Mouse (Mus musculus) lung, embryonic 14.5 days (tissue): ENCODE data around the gene Fam172a. TPM values are rescaled to one million over a fixed set of nuclear protein-coding genes. Genes with fewer than 3 reads are reported as not detected.

ENCODE experiments used
- ATAC-seq: fragments of 200-750 bp; cut with Nextera tagmentation; 2 replicates; pipeline ENCODE4 v1.8.0; 2017; ENCODE audit warnings: mild to moderate bottlenecking, moderate TSS enrichment, moderate library complexity; ENCODE audit not compliant: insufficient read depth
- DNase-seq: peaks from one replicate; pipeline ENCODE4 v3.0.0-alpha.2; 2015
- H3K27ac ChIP-seq: fragments of 300-500 bp; sonication (generic); 2 replicates; pipeline ENCODE4 v1.5.1; 2014; ENCODE audit warnings: low read depth, mild to moderate bottlenecking, moderate library complexity
- H3K27me3 ChIP-seq: fragments of 300-500 bp; sonication (generic); 2 replicates; pipeline ENCODE4 v1.6.1; 2014; ENCODE audit warnings: low read length, control low read depth; ENCODE audit not compliant: insufficient read depth
- H3K36me3 ChIP-seq: fragments of 300-500 bp; sonication (generic); 2 replicates; pipeline ENCODE4 v1.6.1; 2014; ENCODE audit warnings: control low read depth; ENCODE audit not compliant: insufficient read depth
- H3K4me1 ChIP-seq: fragments of 300-500 bp; sonication (generic); 2 replicates; pipeline ENCODE4 v1.6.1; 2014; ENCODE audit warnings: antibody characterized with exemption, control low read depth; ENCODE audit not compliant: insufficient read depth
- H3K4me2 ChIP-seq: fragments of 300-500 bp; sonication (generic); 2 replicates; pipeline ENCODE4 v1.6.1; 2014; ENCODE audit warnings: mild to moderate bottlenecking
- H3K4me3 ChIP-seq: fragments of 300-500 bp; sonication (generic); 2 replicates; pipeline ENCODE4 v1.5.1; 2014; ENCODE audit warnings: low read depth, low read length
- H3K9ac ChIP-seq: fragments of 300-500 bp; sonication (generic); 2 replicates; pipeline ENCODE4 v1.6.1; 2014
- H3K9me3 ChIP-seq: fragments of 300-500 bp; sonication (generic); 2 replicates; pipeline ENCODE4 v1.6.1; 2016; ENCODE audit warnings: low read depth, low read length, control low read depth
- CTCF ChIP-seq: IDR thresholded peaks from 2 replicates; pipeline ENCODE4 v1.5.1; 2016; ENCODE audit warnings: antibody characterized with exemption, low read depth
- WGBS: fragments of 180-500 bp; shearing (Covaris S2); extraction: QIAGEN DNeasy Blood & Tissue Kit; methylation state at CpG from one replicate; pipeline ENCODE4 v1.1.7; 2014; 5-methylcytosine and 5-hydroxymethylcytosine counted together
- polyA plus RNA-seq: library from polyadenylated mRNA; unstranded; fragments of >200 nt; fragmentation: Nextera tagmentation; extraction: Ambion mirVana; gene quantifications from 2 replicates; pipeline ENCODE4 v1.2.1, GENCODE M21; 2014

Gene Fam172a
- polyA plus RNA-seq, 1 experiment from 2014 or later: 31.4 TPM

DNA sequence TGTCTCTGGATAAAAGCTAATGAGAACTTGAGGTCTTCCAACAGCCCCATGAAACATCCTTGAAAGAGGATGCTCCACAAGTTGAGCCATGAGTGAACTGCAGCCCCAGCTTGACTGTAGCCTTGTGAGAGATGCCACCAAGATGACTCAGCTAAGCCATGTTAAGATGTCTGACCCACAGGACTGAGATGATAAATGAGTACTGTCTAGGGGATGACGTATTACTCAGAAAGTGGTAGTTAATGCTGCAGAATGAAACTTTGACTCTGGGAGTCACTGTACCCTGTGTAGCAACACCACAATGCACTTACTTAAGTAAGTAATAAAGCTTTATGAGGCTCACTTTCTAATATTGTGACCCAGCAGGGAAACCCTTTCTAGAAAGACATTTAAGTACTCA is 308.3 kb downstream of the Fam172a start:
- no peaks in the 10 kb centered on the region for H3K36me3 ChIP-seq
- H3K27me3 ChIP-seq: no peaks in the 10 kb centered on the region
- WGBS: 74% methylated on average over 1 of the region's 1 CpGs
- H3K9ac ChIP-seq: no peak overlapping the region
- H3K27ac ChIP-seq: no peak overlapping the region
- DNase-seq (no peak), ATAC-seq (no peak)
- H3K4me3 ChIP-seq: no peak overlapping the region
- H3K4me1 ChIP-seq: no peaks in the 10 kb centered on the region
- TF ChIP-seq CTCF: no peak
- no peak overlapping the region for H3K4me2 ChIP-seq
- no peaks in the 10 kb centered on the region for H3K9me3 ChIP-seq

DNA sequence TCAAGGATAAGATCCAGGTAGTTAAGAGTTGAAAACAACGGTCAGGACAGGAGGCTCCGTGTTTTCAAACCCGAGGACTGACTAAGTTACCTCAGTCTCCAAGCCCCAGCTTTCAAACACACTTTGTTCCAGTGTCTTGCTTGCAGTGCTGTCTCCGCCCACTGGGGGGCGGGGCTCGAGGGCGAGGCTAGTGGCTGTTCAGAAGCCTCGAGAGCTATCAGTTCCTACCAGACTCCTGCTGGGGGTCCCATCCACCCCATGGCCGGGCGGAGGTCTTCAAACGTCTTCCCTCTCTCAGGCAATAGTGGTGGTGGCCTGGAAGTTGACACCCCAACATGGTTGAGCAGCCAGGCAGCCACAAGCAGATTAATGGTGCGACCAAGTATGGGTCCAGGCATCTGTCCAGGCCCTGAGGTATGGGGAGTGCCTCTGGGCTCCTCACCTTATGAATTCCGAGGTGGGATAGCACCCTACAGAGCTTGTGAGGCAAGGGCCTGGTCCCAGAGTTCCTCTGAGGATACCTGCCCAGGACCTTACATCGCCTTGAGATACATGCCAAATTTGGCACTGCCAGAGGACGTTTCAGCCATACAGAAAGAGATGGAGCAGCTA is 323.0 kb downstream of the Fam172a start, which contains the start of gene Pou5f2:
TSS of gene Pou5f2 (plus strand) at position 220 of the 612 bp plus-strand sequence.
- DNase-seq: peak; percentile 24
- ATAC-seq: no peak

DNA sequence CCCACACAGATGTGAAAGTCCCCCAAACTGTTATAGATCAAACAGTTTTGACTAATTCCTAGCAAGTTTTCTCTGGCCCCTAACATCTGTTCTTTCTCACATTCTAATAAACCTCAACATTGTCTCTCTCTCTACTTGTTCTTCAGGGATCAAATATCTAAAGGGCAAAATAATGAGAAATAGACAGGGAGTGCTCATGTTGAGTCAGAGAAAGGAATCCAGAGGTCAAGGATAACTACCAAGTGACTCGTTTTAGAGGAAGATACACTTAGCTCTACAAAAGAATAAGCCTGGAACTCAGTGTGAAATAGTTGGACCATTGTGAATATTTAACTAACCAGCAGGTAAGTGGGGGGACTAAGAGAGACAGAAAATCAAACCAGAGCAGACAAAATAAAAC is 331.0 kb downstream of the Fam172a start:
- Histone ChIP-seq H3K4me1 (no peaks in the 10 kb centered on the region), H3K36me3 (no peaks in the 10 kb centered on the region), H3K9ac (no peak overlapping the region), H3K27ac (no peak overlapping the region), H3K4me2 (no peak overlapping the region), H3K9me3 (no peaks in the 10 kb centered on the region), H3K27me3 (no peaks in the 10 kb centered on the region), H3K4me3 (no peak overlapping the region)
- WGBS: 36% methylated on average over 1 of the region's 1 CpGs
- DNase-seq: no peak
- ATAC-seq: no peak
- no peak for TF ChIP-seq CTCF

More for the DNA sequence above, 323.0 kb downstream of the Fam172a start, which contains the start of gene Pou5f2:
- Histone ChIP-seq H3K27ac (no peak within 1 kb of the TSS), H3K36me3 (no peaks in the 10 kb centered on the region), H3K4me1 (no peaks in the 10 kb centered on the region), H3K27me3 (no peaks in the 10 kb centered on the region), H3K9me3 (no peaks in the 10 kb centered on the region), H3K4me2 (no peak within 1 kb of the TSS), H3K4me3 (no peak within 1 kb of the TSS), H3K9ac (no peak within 1 kb of the TSS)
- peak; percentile 33; the same call in 1 of the 2 replicates for TF ChIP-seq CTCF
- 52% methylated on average over 15 of the region's 15 CpGs for WGBS

DNA sequence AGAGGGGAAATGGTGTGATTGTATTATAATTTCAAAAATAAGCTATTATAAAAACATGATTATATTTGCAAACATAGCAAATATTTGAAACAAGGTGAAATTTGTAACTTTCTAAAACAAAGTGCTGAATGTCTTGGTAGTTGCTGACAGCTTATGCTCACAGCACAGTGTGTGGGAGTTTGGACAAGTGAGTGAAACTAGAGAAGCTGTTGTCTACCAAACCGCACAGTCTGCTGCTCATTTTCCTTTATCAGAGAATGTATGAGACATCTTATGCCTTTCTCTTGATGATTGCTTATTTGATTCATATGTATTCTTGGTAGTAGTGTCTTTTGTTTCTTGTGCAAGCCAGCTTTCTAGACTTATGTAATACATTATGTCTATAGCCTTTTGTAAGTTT is 335.4 kb downstream of the Fam172a start:
- Histone ChIP-seq H3K36me3 (no peaks in the 10 kb centered on the region), H3K9me3 (no peaks in the 10 kb centered on the region), H3K4me3 (no peak overlapping the region), H3K27me3 (no peaks in the 10 kb centered on the region), H3K9ac (no peak overlapping the region), H3K27ac (no peak overlapping the region), H3K4me1 (no peaks in the 10 kb centered on the region), H3K4me2 (no peak overlapping the region)
- ATAC-seq (no peak), DNase-seq (no peak)
- WGBS: 41% methylated on average over 1 of the region's 1 CpGs
- no peak for TF ChIP-seq CTCF

DNA sequence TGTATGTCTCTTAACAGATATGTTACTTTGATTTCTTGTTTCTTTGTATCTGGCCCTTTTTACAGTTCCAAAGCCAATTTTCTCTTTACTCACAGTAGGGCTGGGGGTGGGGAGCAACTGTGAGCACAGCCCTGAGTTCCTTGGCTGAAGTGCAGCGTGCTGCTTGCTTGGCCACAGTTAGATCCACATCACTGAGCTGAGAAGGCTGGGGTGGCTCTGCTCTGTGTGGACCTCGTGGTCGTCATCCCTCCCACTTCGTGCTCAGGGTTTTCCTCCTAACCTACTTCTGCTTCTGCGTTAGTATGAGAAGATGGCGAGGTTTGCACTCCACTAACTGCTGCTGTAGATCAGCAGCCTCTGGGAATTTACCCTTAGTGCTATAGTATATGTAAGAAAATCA is 341.4 kb downstream of the Fam172a start:
- Histone ChIP-seq H3K4me2 (no peak overlapping the region), H3K4me3 (no peak overlapping the region), H3K9ac (no peak overlapping the region), H3K27me3 (no peaks in the 10 kb centered on the region), H3K4me1 (no peaks in the 10 kb centered on the region), H3K36me3 (no peaks in the 10 kb centered on the region), H3K27ac (no peak overlapping the region), H3K9me3 (no peaks in the 10 kb centered on the region)
- no peak for TF ChIP-seq CTCF
- DNase-seq (no peak), ATAC-seq (no peak)
- WGBS: 70% methylated on average over 6 of the region's 6 CpGs

DNA sequence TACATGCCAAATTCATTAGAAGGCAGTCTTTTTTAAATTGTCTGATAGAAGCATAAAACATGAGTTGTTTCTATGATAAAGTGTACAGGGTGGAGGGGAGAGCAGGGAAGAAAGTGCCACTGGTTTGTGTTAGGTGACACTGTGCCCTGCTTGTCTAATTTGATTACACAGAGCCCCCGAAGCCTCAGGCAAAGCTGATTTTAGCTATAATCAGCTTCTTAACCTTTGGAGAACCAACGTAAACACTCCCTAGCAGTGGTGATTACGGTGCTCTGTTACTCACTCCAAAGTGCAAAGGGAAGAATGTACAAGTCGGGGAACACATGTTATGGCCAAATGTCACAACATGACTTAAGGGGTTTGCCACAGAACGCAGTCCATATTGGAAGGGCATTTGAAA is 343.3 kb downstream of the Fam172a start:
- DNase-seq: no peak
- no peaks in the 10 kb centered on the region for H3K27me3 ChIP-seq

DNA sequence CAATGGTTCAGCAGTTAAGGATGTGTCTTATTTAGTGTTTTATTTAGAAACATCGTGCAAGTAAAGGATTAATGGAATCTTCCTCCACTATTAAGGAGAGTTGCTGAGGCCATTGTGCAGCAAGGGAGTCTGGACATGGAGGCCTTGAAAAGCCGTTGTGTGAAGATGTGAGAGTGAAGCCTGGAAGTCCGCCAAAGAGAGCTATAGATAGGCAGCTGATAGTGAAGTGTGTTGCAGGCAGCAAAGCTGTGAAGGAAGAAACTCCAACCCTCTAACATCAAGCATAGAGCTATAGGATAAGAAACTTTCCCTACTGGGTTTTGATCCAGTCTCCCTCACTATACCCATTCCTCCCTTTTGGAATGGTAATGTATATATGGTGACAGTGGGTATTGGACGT is 385.9 kb downstream of the Fam172a start:
- Histone ChIP-seq H3K27me3 (no peaks in the 10 kb centered on the region), H3K27ac (no peak overlapping the region), H3K4me1 (no peaks in the 10 kb centered on the region), H3K4me3 (no peak overlapping the region), H3K9me3 (no peaks in the 10 kb centered on the region), H3K9ac (no peak overlapping the region), H3K36me3 (no peaks in the 10 kb centered on the region), H3K4me2 (no peak overlapping the region)
- ATAC-seq (no peak), DNase-seq (peak; percentile 53)
- no peak for TF ChIP-seq CTCF
- 60% methylated on average over 4 of the region's 4 CpGs for WGBS

More for the DNA sequence above, 343.3 kb downstream of the Fam172a start:
- ATAC-seq: no peak
- WGBS: 22% methylated on average over 5 of the region's 5 CpGs
- no peaks in the 10 kb centered on the region for H3K4me1 ChIP-seq
- no peak overlapping the region for H3K27ac ChIP-seq
- H3K9ac ChIP-seq: no peak overlapping the region
- H3K4me3 ChIP-seq: no peak overlapping the region
- H3K4me2 ChIP-seq: no peak overlapping the region
- no peak for TF ChIP-seq CTCF
- H3K9me3 ChIP-seq: no peaks in the 10 kb centered on the region
- no peaks in the 10 kb centered on the region for H3K36me3 ChIP-seq
